Mouse (Mus musculus) liver, embryonic 14.5 days (tissue): Measurements from ENCODE around the gene Stxbp5. TPM values are rescaled to one million over a fixed set of nuclear protein-coding genes. Genes with fewer than 3 reads are reported as not detected.

Experiments used
- ATAC-seq: fragments of 200-750 bp; cut with Nextera tagmentation; 2 replicates; pipeline ENCODE4 v1.8.0; 2017; ENCODE audit warnings: moderate number of reproducible peaks, mild to moderate bottlenecking, moderate library complexity; ENCODE audit not compliant: insufficient read depth
- DNase-seq, 3 experiments: peaks; one replicate each; pipeline ENCODE4 v3.0.0-alpha.2; 2012 to 2013; ENCODE audit warnings: low read depth in 3 of 3, low spot score in 3 of 3
- H3K27ac ChIP-seq: fragments of 300-500 bp; sonication (generic); 2 replicates; pipeline ENCODE4 v1.5.1; 2014; ENCODE audit warnings: moderate library complexity, mild to moderate bottlenecking, control low read depth, inconsistent platforms
- H3K27me3 ChIP-seq: fragments of 300-500 bp; sonication (generic); 2 replicates; pipeline ENCODE4 v1.6.1; 2014; ENCODE audit warnings: mild to moderate bottlenecking, low read length, moderate library complexity; ENCODE audit not compliant: control insufficient read depth, insufficient read depth
- H3K36me3 ChIP-seq: fragments of 300-500 bp; sonication (generic); replicated peaks from 2 replicates; pipeline ENCODE4 v1.6.1; 2014; ENCODE audit warnings: low read depth; ENCODE audit not compliant: control insufficient read depth, insufficient read depth
- H3K4me1 ChIP-seq, 2 experiments: fragments of 200-500 bp in 1 of 2; fragments of 300-500 bp in 1 of 2; sonication (generic) in 1 of 2; replicated peaks; 2 replicates each; pipeline ENCODE4 v1.6.1; 2012 to 2014; ENCODE audit warnings: antibody characterized with exemption in 1 of 2, inconsistent platforms in 1 of 2, low read length in 1 of 2; ENCODE audit not compliant: control insufficient read depth in 2 of 2, insufficient read depth in 2 of 2
- H3K4me2 ChIP-seq: fragments of 300-500 bp; sonication (generic); 2 replicates; pipeline ENCODE4 v1.6.1; 2014; ENCODE audit warnings: low read depth, mild to moderate bottlenecking, control low read depth, moderate library complexity
- H3K4me3 ChIP-seq, 2 experiments: fragments of 200-500 bp in 1 of 2; fragments of 300-500 bp in 1 of 2; sonication (generic) in 1 of 2; 2 replicates each; pipeline ENCODE4 v1.5.1; 2012 to 2014; ENCODE audit warnings: low read depth in 2 of 2, low read length in 2 of 2, mild to moderate bottlenecking in 2 of 2, control low read depth in 1 of 2, inconsistent platforms in 1 of 2, moderate library complexity in 1 of 2; ENCODE audit not compliant: insufficient read depth in 1 of 2
- H3K9ac ChIP-seq: fragments of 300-500 bp; sonication (generic); replicated peaks from 2 replicates; pipeline ENCODE4 v1.6.1; 2014; ENCODE audit warnings: mild to moderate bottlenecking, control low read depth, moderate library complexity
- H3K9me3 ChIP-seq: fragments of 300-500 bp; sonication (generic); 2 replicates; pipeline ENCODE4 v1.6.1; 2016; ENCODE audit warnings: low read length, mixed read lengths; ENCODE audit not compliant: control insufficient read depth
- CTCF ChIP-seq: IDR thresholded peaks from 2 replicates; pipeline ENCODE4 v1.5.1; 2016; ENCODE audit warnings: antibody characterized with exemption, low read depth, control low read depth
- EP300 ChIP-seq: IDR thresholded peaks from 2 replicates; pipeline ENCODE4 v1.6.1; 2016; ENCODE audit warnings: antibody characterized with exemption, low read depth
- WGBS: fragments of 180-500 bp; shearing (Covaris S2); extraction: QIAGEN DNeasy Blood & Tissue Kit; methylation state at CpG from one replicate; pipeline ENCODE4 v1.1.7; 2014; ENCODE audit not compliant: insufficient replicate concordance; 5-methylcytosine and 5-hydroxymethylcytosine counted together
- polyA plus RNA-seq, 2 experiments: library from polyadenylated mRNA; depleted of rRNA in 1 of 2; stranded (reverse) in 1 of 2; unstranded in 1 of 2; fragments of >200 nt; fragmentation: Nextera tagmentation in 1 of 2; extraction: Ambion mirVana in 1 of 2; gene quantifications; 2 replicates each; pipeline versions ENCODE4 v1.2.1 to v1.2.3; 2012 to 2014

Gene Stxbp5
- polyA plus RNA-seq (2012; rRNA removed) (3.2 and 4.6 TPM in 2 replicates), polyA plus RNA-seq (2014; fragmentation: Nextera tagmentation; extraction: Ambion mirVana) (3.3 and 4.4 TPM in 2 replicates)

DNA sequence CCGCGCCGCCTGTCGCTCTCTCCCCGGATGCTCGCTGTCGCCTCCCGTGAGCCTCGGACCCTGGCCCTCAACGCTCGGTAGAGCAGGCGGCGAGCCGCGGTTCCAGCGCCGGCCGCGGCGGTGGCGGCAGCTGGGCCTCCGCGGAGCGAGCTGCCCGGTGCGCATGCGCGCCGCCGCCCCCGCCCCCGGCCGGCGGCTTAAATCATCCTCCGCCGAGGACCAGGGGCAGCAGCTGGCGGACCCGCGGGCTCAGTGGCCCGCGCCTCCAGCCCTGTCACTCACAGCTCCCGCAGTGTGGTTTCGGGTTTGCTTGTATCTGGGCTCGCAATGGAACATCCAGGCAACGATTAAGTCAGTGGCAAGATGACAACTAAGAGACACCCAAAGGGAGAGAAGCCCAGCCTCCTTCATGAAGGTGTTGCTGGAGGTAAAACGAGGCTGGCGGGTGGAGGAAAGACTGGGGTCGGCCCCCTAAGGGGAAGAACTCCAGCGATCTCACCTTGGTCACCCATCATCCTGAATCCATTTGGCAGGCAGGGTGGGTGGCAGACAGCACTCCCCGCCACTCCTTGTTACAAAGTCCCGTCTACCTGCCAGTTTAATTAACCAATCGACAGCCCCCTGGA is at the start of gene Stxbp5:
Gene Stxbp5 (minus strand): TSS at position 9 of the 626 bp plus-strand sequence.
- DNase-seq (peak; percentile 50 to 55 (median 54)), ATAC-seq (peak; percentile 75)
- no peaks in the 10 kb centered on the region for H3K36me3 ChIP-seq
- peak within 1 kb of the TSS; percentile 91 for H3K9ac ChIP-seq
- no peaks in the 10 kb centered on the region for H3K9me3 ChIP-seq
- TF ChIP-seq EP300: no peak
- TF ChIP-seq CTCF: no peak
- peaks cover 3 to 8% of the 10 kb centered on the region in 2 experiments for H3K4me1 ChIP-seq
- under 1% methylated on average over 45 of the region's 52 CpGs for WGBS
- peak within 1 kb of the TSS; percentile 75 to 84 for H3K4me3 ChIP-seq
- no peaks in the 10 kb centered on the region for H3K27me3 ChIP-seq
- H3K4me2 ChIP-seq: peak within 1 kb of the TSS; percentile 99
- H3K27ac ChIP-seq: peak within 1 kb of the TSS; percentile 24; the same call in 1 of the 2 replicates

DNA sequence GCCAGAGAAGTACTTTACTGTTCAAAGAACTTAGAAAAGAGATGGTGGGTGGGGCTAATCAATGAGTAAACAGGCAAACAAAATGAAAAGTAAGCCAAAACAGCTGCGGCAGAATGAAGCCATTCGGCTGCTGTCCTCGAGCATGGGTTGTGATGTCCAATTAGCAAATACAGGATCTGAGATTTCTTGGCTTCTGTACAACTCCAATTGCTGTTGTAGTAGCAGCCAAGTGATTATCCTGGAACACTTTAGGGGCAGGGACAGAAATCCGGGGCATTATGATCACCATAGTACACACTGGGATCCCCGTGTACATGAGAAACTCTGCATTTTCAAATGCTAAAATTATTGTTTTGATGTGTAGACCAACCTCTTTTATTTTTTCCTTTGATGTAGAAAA is 11.5 kb upstream of the Stxbp5 start:
- no peaks in the 10 kb centered on the region for H3K9me3 ChIP-seq
- H3K4me1 ChIP-seq: 0 out of 4 replicates have a peak, but pooled peaks cover 0 to 2% of the 10 kb centered on the region in 2 experiments
- no peak for TF ChIP-seq CTCF
- H3K4me3 ChIP-seq: no peak overlapping the region
- WGBS: 74% methylated on average over 5 of the region's 5 CpGs
- ATAC-seq: no peak
- H3K9ac ChIP-seq: no peak overlapping the region
- no peak for DNase-seq
- no peak overlapping the region for H3K27ac ChIP-seq
- H3K36me3 ChIP-seq: no peaks in the 10 kb centered on the region
- no peaks in the 10 kb centered on the region for H3K27me3 ChIP-seq
- no peak overlapping the region for H3K4me2 ChIP-seq

DNA sequence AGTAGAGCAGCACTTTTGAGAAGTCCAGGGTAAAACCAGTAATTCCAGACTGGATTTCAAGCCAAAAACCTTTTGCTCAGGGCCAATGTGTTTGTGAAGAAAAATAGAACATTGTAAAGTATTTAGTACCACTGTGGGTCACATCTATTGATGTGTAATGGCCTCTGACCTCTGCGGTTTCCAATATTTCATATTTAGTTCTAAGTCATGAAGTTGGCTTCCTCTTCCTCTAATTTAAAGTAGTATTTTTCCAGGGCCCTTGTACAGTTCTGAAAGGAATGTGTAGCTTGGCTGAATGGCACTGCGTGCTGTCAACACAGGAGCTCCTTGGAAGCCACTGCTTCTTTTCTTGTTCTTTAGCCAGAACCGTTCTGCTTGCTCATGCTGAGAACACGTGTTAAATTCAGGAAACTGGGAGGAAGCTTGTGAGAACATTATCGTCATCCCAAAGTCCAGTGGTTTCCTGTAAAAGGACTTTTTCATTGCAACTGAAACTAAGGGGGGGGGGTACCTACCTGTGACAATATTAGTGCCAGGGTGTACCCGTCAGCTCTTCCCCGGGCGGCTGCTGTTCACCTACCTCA is 7.1 kb upstream of the Stxbp5 start:
- Histone ChIP-seq H3K27ac (no peak overlapping the region), H3K36me3 (no peaks in the 10 kb centered on the region), H3K4me3 (no peak overlapping the region), H3K4me1 (0 out of 4 replicates have a peak, but pooled peaks cover 0 to 2% of the 10 kb centered on the region in 2 experiments), H3K9me3 (no peaks in the 10 kb centered on the region), H3K27me3 (no peaks in the 10 kb centered on the region), H3K4me2 (no peak overlapping the region), H3K9ac (no peak overlapping the region)
- no peak for ATAC-seq
- WGBS: 20% methylated on average over 8 of the region's 8 CpGs
- TF ChIP-seq EP300: no peak
- no peak for TF ChIP-seq CTCF
- no peak for DNase-seq

DNA sequence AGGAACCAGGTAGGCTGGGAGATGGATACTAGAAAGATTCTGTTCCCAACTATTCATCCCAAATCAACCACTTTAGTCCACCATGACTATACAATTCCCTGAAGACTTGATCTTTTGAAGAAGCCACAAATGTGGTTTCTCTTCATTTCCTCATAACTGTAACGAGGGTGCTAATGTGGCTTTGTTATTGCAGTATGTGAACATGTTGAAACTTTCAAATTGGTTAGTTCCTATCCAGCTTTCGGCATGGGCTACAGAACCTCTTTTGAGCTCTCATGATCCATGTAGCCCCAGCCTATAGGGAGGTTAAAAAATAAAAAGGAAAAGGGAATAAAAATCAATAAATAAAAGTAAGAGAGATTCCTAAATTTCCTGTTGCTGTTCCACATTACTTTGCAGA is 6.6 kb upstream of the Stxbp5 start:
- no peak for ATAC-seq
- 29% methylated on average over 2 of the region's 2 CpGs for WGBS
- no peak overlapping the region for H3K27ac ChIP-seq
- H3K4me1 ChIP-seq: peaks cover under 1 to 2% of the 10 kb centered on the region in 2 experiments; a peak in 3 of 4 replicates
- H3K27me3 ChIP-seq: no peaks in the 10 kb centered on the region
- H3K9me3 ChIP-seq: no peaks in the 10 kb centered on the region
- H3K36me3 ChIP-seq: no peaks in the 10 kb centered on the region
- H3K4me3 ChIP-seq: no peak overlapping the region
- no peak for DNase-seq
- no peak overlapping the region for H3K4me2 ChIP-seq
- H3K9ac ChIP-seq: no peak overlapping the region
- no peak for TF ChIP-seq EP300
- TF ChIP-seq CTCF: no peak

GRCm38 (mm10) chr10:9906185-9906584 is 5.3 kb upstream of the Stxbp5 start:
- WGBS: 66% methylated on average over 3 of the region's 3 CpGs
- Histone ChIP-seq H3K4me3 (no peak overlapping the region), H3K27ac (no peak overlapping the region), H3K9me3 (no peaks in the 10 kb centered on the region), H3K36me3 (no peaks in the 10 kb centered on the region), H3K4me2 (no peak overlapping the region), H3K9ac (no peak overlapping the region), H3K4me1 (peaks cover 3 to 4% of the 10 kb centered on the region in 2 experiments), H3K27me3 (no peaks in the 10 kb centered on the region)
- DNase-seq (no peak), ATAC-seq (no peak)
- no peak for TF ChIP-seq CTCF
- TF ChIP-seq EP300: no peak
